Mouse (Mus musculus) induced T-regulatory cell, adult 2 months (primary cell): Measurements from ENCODE around the gene Ankrd11.
A peak's percentile ranks its signal among the peaks of the same experiment; 100 is the strongest.

Experiments used
- DNase-seq: peaks from one replicate; pipeline ENCODE4 v3.0.0-alpha.2; 2012; ENCODE audit warnings: low read depth

The Ankrd11 gene

GRCm38 (mm10) chr8:122925939-122926722 lies 115.9 kb downstream of the Ankrd11 start:
- DNase-seq, result no peak

- peak; percentile 59 for DNase-seq
Measured at GRCm38 (mm10) chr8:122924091-122924490, 118.0 kb downstream of the Ankrd11 start.

GRCm38 (mm10) chr8:122923431-122924090 lies 118.5 kb downstream of the Ankrd11 start:
- peak; percentile 38 for DNase-seq

- DNase-seq, result no peak
Measured at GRCm38 (mm10) chr8:122922945-122923344, 119.1 kb downstream of the Ankrd11 start.

- no peak for DNase-seq
Measured at GRCm38 (mm10) chr8:122920890-122921289, 121.2 kb downstream of the Ankrd11 start.

GRCm38 (mm10) chr8:122918438-122919107 lies 123.5 kb downstream of the Ankrd11 start:
- DNase-seq, result no peak

- DNase-seq, result peak; percentile 58
Measured at GRCm38 (mm10) chr8:122917531-122918392, 124.3 kb downstream of the Ankrd11 start.

GRCm38 (mm10) chr8:122916766-122917165 lies 125.3 kb downstream of the Ankrd11 start:
- DNase-seq, result peak; percentile 54

GRCm38 (mm10) chr8:122912871-122913270 lies 129.2 kb downstream of the Ankrd11 start:
- no peak for DNase-seq

- peak; percentile 34 for DNase-seq
Measured at GRCm38 (mm10) chr8:122912150-122912549, 129.9 kb downstream of the Ankrd11 start.

- DNase-seq, result peak; percentile 92
Measured at GRCm38 (mm10) chr8:122906463-122907021, 135.5 kb downstream of the Ankrd11 start.

- DNase-seq, result no peak
Measured at GRCm38 (mm10) chr8:122905346-122905745, 136.7 kb downstream of the Ankrd11 start.

- no peak for DNase-seq
Measured at GRCm38 (mm10) chr8:122904496-122904895, 137.6 kb downstream of the Ankrd11 start.

GRCm38 (mm10) chr8:122903002-122903401 lies 139.1 kb downstream of the Ankrd11 start:
- DNase-seq, result no peak

- no peak for DNase-seq
Measured at GRCm38 (mm10) chr8:122902581-122902980, 139.5 kb downstream of the Ankrd11 start.

GRCm38 (mm10) chr8:122901892-122902515 lies 140.1 kb downstream of the Ankrd11 start:
- DNase-seq, result no peak

- DNase-seq, result no peak
Measured at GRCm38 (mm10) chr8:122901476-122901875, 140.6 kb downstream of the Ankrd11 start.

- no peak for DNase-seq
Measured at GRCm38 (mm10) chr8:122899085-122899484, 143.0 kb downstream of the Ankrd11 start.

GRCm38 (mm10) chr8:122898473-122898872 lies 143.6 kb downstream of the Ankrd11 start:
- no peak for DNase-seq

- DNase-seq, result no peak
Measured at GRCm38 (mm10) chr8:122898018-122898417, 144.1 kb downstream of the Ankrd11 start.

- no peak for DNase-seq
Measured at GRCm38 (mm10) chr8:122897200-122897599, 144.9 kb downstream of the Ankrd11 start.
